Mouse (Mus musculus): ENCODE data around the gene Shisa5.

Shisa5 gene

DNA sequence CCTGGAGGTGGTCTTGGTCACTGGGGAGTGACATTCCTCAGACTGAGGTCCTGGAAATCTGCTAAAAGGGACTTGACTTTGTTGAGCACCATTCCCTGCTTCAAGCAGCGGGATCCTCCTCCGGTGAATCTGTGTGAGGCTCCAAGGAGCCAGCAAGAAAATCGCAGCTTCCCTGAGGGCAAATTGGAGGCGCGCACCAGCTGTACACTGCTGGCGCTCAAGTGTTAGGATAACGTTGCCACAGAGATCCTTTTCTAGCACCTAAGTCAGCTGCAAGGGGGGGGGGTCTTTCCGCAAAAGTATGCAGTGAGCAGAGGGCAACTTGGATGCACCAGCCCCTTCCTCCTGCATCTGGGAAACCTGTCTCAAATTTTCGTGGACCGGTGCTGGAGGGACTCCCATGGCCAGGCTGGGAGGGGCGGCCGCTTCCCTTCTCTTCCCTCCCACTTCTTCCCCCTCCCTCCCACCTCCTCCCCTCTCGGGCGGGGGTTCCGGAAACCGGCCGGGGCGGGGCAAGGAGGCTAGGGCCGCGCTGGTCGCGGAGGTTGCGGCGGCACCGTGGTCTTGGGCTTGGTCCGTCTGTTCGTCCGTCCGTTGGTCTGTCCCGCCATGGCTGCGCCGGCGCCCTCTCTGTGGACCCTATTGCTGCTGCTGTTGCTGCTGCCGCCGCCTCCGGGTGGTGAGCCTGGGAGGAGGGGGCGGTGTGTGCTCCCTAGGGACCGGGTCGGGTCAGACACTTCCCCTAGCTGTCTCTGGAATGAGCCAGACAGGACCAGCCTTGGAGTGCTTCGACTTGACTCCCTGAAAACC is at the start of gene Shisa5:
TSS of gene Shisa5 (plus strand) at position 480 of the 810 bp plus-strand sequence.
- in situ Hi-C loops (cut with MboI): no loop called here

DNA sequence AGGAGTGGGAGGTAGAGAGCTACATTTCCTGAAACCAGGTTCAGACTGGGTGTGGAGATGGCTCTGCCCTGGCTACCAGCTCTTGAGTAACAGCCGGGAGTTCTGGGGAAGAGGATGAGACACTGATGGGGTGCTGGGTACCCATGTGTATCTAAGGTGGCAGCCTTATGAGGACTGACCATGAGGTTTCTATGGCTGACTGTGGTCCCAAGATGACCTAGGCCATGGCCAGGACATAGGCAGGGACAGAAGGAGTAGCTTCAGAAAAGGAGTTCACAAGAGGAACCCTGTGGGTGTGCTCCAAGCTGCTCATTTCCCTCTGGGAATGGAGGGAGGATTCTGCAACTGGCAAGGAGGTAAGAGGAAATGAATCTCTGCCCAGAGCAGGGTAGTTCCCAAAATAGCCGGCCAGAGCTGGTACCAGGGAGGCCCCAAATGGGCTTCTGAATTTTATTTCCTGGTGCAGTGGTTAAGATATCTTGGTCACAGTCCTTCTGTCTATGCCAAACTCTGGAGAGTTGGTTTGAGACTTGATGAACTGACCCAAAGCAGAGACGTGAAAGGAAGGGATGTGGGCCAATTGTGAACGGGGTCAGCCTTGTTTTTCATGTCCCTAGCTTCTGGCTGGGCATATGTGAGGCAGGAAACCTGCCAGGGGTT is 48.4 kb upstream of the Shisa5 start:
- in situ Hi-C loops (cut with MboI): no loop called here

DNA sequence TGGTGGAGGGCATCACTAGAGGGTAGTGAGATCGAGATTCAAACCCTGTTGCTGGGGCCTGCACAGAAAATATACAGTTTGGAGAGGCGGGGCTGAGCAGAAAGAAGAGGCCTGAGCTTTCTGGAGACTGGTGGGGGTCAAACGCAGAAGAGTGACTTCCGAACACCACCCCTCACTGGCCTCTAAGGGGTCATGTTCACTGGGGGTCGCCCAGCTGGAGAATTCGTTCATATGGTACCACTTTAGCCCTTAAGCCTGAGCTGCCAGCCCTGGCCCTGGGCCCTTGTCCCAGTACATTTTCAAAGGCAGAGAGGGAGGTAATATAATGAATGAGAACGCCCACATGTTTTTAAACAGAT is 47.9 kb upstream of the Shisa5 start:
- in situ Hi-C loops (cut with MboI): no loop called here

- in situ Hi-C loops (cut with MboI): no loop called here
These were observed 46.8 kb upstream of the Shisa5 start, which contains the start of gene Pfkfb4 for GRCm38 (mm10) chr9:108991428-108992084. Gene Pfkfb4 (plus strand): TSS chr9:108991778.

DNA sequence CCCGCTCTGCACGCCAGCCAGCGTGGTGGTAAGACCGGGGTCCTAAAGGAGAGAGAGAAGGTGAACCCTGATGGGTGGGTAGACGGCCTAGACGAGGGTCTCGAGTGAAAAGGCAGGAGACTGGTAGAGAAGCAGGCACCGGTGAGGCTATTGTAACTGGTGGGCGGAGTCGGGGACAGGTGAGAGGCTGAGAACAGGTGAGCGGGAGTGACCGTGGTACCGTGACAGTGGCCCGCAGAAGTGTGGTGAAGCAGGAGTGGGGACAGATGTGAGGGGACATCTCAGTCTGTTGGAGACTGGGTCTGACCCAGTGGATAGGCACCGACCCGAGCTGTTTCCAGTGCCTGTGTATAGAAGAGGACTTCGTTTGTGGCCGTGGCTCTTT is 46.3 kb upstream of the Shisa5 start:
- in situ Hi-C loops (cut with MboI): no loop called here

GRCm38 (mm10) chr9:108992620-108993361 is 45.6 kb upstream of the Shisa5 start:
- in situ Hi-C loops (cut with MboI): no loop called here

GRCm38 (mm10) chr9:108996411-108996810 is 42.0 kb upstream of the Shisa5 start:
- in situ Hi-C loops (cut with MboI): no loop called here

DNA sequence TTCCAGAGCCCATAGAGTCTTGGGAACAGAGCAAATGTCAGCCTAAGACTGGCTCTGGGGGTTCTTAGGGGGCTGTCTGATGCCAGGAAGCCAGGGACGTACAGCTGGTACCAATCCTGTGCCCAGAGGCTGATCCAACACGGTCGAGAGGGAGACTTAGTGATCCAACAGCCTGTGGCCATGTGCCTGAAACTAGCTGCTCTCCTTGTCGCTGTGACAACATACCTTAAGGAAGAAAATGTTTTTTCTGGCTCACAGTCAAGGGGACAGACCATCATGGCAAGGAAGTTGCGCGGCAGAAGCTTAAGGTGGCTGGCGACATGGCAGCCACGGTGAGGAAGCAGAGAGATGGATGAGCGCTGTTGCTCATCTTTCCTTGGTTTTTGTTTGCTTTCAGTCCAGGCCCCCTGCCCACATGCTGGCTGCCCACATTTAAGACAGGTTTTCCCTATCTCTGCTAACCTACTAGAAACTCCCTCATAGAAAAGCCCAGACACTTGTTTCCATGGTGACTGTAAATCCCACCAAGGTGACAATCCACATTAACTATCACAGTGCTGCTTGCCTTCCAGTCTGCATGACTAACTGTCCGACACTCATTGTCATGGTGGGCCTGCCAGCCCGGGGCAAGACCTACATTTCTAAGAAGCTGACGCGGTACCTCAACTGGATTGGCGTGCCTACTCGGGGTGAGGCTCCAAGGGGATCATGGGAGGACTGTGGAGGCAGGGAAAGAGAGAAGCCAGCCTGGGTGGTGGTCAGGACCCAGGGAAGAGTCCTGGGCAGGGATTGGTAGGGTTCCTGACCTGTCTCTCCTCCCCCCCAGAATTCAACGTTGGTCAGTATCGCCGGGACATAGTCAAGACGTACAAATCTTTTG is 39.8 kb upstream of the Shisa5 start:
- in situ Hi-C loops (cut with MboI): no loop called here

GRCm38 (mm10) chr9:108999167-108999526 is 39.2 kb upstream of the Shisa5 start:
- in situ Hi-C loops (cut with MboI): no loop called here

DNA sequence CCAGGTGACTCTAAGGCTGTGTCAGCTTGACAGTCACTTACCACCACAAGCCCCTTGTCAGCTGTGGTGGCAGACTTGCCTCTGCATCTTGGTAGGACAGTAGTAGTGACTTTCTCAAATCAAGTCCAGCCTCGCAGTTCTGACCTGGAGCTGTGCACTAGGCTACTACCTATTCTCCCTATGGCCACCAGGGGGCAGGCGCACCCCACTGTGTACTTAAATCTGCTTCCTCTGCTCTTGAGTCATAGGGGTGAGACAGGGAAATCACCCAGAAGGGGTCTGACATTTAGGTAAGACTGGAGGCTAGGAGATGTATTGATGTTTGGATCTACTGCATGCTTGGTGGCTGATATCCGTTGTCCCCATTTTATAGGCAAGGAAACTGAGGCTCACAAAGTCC is 37.6 kb upstream of the Shisa5 start:
- in situ Hi-C loops (cut with MboI): loop anchor here (10.0 kb wide), 1 partner anchor 64 kb away; no protein-coding TSS in a partner anchor

GRCm38 (mm10) chr9:109003201-109003600 is 35.2 kb upstream of the Shisa5 start:
- in situ Hi-C loops (cut with MboI): loop anchor here (10.0 kb wide), 1 partner anchor 62 kb away; no protein-coding TSS in a partner anchor

DNA sequence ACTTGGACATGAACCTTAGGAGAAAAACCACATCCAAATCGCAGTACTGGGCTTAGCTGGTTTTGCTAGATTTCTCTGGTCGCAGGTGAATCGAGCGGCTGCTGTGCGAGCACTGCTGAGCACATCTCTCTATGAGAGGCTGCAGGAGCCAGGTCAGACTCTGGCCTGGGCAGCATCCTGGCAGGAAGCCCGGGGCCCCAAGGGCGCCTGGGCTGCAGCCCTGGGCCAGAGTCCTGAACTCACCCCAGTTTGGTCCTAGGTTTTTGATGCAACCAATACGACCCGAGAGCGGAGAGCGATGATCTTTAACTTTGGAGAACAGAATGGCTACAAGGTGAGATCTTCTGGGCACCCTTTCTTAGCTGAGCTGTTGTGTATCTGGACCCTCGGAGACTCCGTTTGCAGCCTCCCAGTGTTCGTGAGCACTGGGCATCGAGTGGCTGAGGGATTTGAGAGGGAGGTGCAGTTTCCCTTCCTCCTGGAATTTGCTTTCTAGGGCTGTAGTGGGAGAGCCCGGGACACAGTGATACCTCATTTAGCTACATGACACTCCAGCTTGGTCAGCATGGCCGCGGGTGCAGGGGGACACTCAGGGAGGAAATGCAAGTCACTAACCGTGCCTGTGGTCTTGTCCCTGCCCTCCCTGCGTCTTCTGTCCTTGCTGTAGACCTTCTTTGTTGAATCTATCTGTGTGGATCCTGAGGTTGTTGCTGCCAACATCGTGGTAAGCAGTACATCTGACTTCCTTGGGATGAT is 31.2 kb upstream of the Shisa5 start:
- in situ Hi-C loops (cut with MboI): loop anchor here (5.0 to 10.0 kb wide), 2 partner anchors 58 to 115 kb away; no protein-coding TSS in a partner anchor

DNA sequence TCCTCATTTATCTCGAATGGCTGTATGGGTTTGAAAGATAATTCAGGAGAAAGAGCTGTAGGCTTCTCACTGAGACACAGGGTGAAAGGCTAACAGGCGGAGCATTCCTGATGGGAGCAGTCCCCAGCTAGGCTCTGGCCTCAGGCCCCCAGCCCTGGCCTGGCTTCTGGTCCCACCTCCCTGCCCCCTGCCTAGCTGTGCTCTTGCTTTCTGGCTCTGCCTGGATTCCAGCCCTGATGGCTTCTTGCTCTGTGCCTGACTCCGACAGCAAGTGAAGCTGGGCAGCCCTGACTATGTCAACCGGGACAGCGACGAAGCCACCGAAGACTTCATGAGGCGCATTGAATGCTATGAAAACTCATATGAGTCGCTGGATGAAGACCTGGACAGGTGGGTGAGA is 30.3 kb upstream of the Shisa5 start:
- in situ Hi-C loops (cut with MboI): loop anchor here (5.0 to 10.0 kb wide), 2 partner anchors 57 to 114 kb away; no protein-coding TSS in a partner anchor

- in situ Hi-C loops (cut with MboI): loop anchor here (5.0 to 10.0 kb wide), 2 partner anchors 56 to 113 kb away; no protein-coding TSS in a partner anchor
These were observed 29.2 kb upstream of the Shisa5 start for GRCm38 (mm10) chr9:109008994-109009635.

- in situ Hi-C loops (cut with MboI): loop anchor here (5.0 to 10.0 kb wide), 2 partner anchors 55 to 113 kb away; no protein-coding TSS in a partner anchor
These were observed 28.6 kb upstream of the Shisa5 start for GRCm38 (mm10) chr9:109009636-109010315.

DNA sequence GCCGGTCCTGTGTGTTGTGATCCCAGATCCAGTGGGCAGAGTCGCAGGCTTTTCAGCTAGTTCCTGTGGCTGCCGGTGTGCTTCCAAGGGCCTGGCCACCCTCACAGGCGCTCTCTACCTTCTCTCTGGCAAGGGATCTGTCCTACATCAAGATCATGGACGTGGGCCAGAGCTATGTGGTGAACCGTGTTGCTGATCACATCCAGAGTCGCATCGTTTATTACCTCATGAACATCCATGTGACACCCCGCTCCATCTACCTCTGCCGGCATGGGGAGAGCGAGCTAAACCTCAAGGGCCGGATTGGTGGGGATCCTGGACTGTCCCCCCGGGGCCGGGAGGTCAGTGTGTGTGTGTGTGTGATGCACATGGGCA is 28.1 kb upstream of the Shisa5 start:
- in situ Hi-C loops (cut with MboI): no loop called here

DNA sequence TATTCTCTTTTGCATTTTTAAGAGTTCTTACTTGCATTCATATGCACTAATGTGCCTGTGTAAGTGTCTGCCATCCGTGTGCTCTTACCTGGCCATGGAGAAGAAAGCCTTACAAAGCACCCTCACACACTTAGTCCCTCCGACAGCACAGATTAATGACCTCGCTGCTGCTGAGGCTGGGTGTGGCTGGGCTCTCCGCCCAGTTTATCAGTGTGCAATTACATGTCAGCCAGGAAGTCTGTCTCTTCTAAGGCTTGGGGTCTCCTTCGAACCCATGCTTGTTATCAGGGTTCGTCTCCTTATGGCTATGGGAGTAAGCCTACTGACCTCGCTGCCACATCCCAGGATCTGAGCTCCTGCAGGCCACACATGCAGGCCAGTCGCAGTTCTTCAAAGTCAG is 23.0 kb upstream of the Shisa5 start:
- in situ Hi-C loops (cut with MboI): no loop called here

- in situ Hi-C loops (cut with MboI): no loop called here
These were observed 21.3 kb upstream of the Shisa5 start for GRCm38 (mm10) chr9:109016973-109017604.

All from mature B cell (primary cell).